Mouse (Mus musculus): ENCODE data around the gene Ppt2. TPM values are rescaled to one million over a fixed set of nuclear protein-coding genes. Genes with fewer than 3 reads are reported as not detected.

Ppt2 gene
- polyA plus RNA-seq (2012; rRNA removed), result 15.9 and 20.2 TPM in 2 replicates

DNA sequence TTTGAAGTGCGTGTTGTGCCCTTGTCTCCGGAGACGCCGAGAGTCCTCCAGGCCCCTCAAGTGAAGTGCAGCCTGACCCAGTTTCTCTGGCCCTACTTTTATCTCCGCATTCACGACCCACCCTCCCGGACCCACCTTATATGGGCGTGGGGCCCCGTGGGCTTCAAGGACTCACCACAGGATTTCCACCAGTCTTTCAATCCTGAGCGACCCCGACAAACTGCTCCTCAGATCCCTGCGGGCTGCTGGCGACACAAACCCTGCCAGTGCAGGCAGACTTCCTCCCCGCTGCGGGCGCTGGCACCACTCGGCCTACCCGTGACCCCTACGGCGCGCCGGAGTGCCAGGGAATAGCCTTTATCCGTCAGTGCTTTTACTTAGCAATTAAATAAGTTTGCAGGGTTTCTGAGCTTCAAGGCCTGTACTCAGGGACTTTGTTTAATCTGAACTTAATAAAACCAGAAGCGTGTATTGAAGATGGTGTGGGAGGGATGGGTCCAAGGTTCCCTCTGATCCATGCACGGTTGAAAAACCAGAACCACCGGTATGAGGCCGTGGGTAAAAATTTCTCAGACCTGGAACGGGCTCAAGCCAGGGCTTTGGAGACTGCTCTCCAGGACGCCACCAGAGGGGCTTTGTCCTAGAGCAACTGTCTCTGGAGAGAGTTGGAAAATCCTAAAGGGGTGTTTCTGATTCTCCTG is at the start of gene Ppt2:
TSS of gene Ppt2 (minus strand) at position 568 of the 701 bp plus-strand sequence.
- Histone ChIP-seq H3K4me1 (ENCODE audit: control insufficient read depth, insufficient read depth, low read length) (peaks cover 51% of the 10 kb centered on the region), H3K27me3 (ENCODE audit: control insufficient read depth, insufficient read depth, low read length) (peaks cover 5% of the 10 kb centered on the region; the same call in 1 of the 2 replicates), H3K27ac (ENCODE audit: control insufficient read depth, insufficient read depth, low read depth, low read length) (peak within 1 kb of the TSS; percentile 92), H3K36me3 (ENCODE audit: control insufficient read depth, insufficient read depth, low read length) (no peaks in the 10 kb centered on the region), H3K4me3 (ENCODE audit: control insufficient read depth, low read depth, low read length) (peak within 1 kb of the TSS; percentile 94)
- TF ChIP-seq CTCF (IDR thresholded peaks at IDR 0.05; ENCODE audit: control insufficient read depth, insufficient read depth, insufficient replicate concordance, low read depth, low read length) (no peak), POLR2A (IDR thresholded peaks at IDR 0.05; ENCODE audit: control insufficient read depth, low read depth, low read length) (no peak)

DNA sequence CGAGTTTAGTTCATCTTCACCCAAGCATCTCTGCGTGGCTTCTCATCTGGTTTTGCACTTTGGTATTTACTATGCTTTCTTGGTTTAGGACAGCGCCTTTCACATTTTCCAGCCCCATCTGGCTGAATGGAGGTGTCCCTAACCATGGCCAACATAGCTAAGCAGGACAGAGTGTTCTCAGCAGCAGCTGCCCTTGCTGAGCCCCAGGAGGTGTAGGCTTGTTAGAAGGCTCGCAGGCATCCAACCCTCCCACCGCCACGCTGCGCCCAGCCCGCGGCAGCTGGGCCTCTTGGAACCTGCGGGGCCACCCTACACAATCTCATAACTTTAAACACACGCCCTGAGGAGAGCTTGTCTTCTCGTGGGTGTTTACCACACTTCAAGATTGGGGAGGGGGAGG is 48.4 kb upstream of the Ppt2 start:
- H3K36me3 ChIP-seq (ENCODE audit: control insufficient read depth, insufficient read depth, low read length), result no peaks in the 10 kb centered on the region
- no peaks in the 10 kb centered on the region; the same call in 1 of the 2 replicates for H3K27me3 ChIP-seq (ENCODE audit: control insufficient read depth, insufficient read depth, low read length)
- TF ChIP-seq CTCF (IDR thresholded peaks at IDR 0.05; ENCODE audit: control insufficient read depth, insufficient read depth, insufficient replicate concordance, low read depth, low read length), result no peak
- TF ChIP-seq POLR2A (IDR thresholded peaks at IDR 0.05; ENCODE audit: control insufficient read depth, low read depth, low read length), result no peak
- peaks cover 21% of the 10 kb centered on the region for H3K4me1 ChIP-seq (ENCODE audit: control insufficient read depth, insufficient read depth, low read length)
- H3K4me3 ChIP-seq (ENCODE audit: control insufficient read depth, low read depth, low read length), result no peak overlapping the region
- peak overlapping the region; percentile 19; the same call in 1 of the 2 replicates for H3K27ac ChIP-seq (ENCODE audit: control insufficient read depth, insufficient read depth, low read depth, low read length)

DNA sequence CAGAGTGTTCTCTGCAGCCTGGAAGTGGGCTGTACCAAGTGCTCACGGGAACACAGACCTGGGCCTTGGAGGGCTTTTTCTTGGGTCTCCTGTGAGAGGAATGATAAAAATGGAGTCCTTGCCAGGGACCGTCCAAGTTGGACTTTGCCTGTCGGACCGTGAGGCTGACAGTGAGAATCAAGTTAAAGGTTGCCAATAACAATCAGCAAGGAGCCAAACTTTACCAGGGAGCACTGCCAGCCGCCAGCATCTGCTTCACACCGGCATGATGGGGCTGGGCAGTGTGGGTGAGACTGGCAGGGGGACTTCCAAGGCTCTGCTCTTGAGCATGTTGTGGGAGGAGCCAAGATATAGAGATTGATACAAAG is 47.8 kb upstream of the Ppt2 start:
- H3K27ac ChIP-seq (ENCODE audit: control insufficient read depth, insufficient read depth, low read depth, low read length), result no peak overlapping the region
- H3K36me3 ChIP-seq (ENCODE audit: control insufficient read depth, insufficient read depth, low read length), result no peaks in the 10 kb centered on the region
- H3K4me3 ChIP-seq (ENCODE audit: control insufficient read depth, low read depth, low read length), result no peak overlapping the region
- no peak for TF ChIP-seq POLR2A (IDR thresholded peaks at IDR 0.05; ENCODE audit: control insufficient read depth, low read depth, low read length)
- TF ChIP-seq CTCF (IDR thresholded peaks at IDR 0.05; ENCODE audit: control insufficient read depth, insufficient read depth, insufficient replicate concordance, low read depth, low read length), result no peak
- H3K4me1 ChIP-seq (ENCODE audit: control insufficient read depth, insufficient read depth, low read length), result peaks cover 22% of the 10 kb centered on the region
- H3K27me3 ChIP-seq (ENCODE audit: control insufficient read depth, insufficient read depth, low read length), result no peaks in the 10 kb centered on the region; the same call in 1 of the 2 replicates

DNA sequence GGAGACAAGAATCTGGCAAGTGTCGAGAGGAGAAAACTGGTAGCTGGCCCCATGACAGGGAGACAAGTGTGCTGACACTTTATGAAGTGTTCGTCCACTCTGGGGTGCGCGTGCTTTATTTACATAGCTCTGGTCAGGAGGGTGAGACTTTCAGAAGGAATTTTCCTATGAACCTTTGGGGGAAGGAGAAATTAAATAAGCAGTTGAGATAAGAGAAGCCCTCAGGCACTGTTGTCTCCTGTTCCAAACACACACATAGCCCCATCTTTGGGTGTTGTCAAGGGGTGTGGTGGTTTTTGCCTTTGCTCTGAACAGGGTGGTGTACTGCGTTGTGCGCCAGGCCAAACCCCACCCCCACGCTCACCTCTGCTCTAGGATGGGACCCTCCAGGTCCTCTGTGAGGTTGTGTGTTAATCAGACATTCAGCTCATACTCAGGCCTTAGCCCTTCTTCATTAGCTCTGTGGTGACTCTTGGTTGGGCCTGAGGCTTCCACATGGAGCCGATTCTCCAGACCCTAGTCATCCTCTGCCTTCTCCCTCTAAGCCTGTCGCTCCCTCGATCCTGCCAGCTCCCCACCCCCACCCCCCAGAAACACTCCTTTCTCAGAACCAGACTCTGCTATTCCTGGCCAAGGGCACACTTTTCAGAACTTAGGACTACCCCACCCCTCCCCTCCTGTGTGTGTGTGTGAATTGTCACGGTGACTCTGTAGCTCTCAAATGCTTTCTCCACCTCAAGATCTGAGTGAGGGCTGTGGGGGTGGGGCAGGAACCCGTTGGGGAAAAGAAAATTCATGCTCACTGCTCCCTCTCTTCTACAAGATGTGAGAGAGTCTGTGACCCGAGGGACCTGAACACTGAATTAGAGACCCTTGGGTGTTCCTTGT is 47.1 kb upstream of the Ppt2 start:
- H3K27ac ChIP-seq (ENCODE audit: control insufficient read depth, insufficient read depth, low read depth, low read length), result no peak overlapping the region
- TF ChIP-seq CTCF (IDR thresholded peaks at IDR 0.05; ENCODE audit: control insufficient read depth, insufficient read depth, insufficient replicate concordance, low read depth, low read length), result no peak
- no peak for TF ChIP-seq POLR2A (IDR thresholded peaks at IDR 0.05; ENCODE audit: control insufficient read depth, low read depth, low read length)
- H3K27me3 ChIP-seq (ENCODE audit: control insufficient read depth, insufficient read depth, low read length), result no peaks in the 10 kb centered on the region; the same call in 1 of the 2 replicates
- peaks cover 23% of the 10 kb centered on the region for H3K4me1 ChIP-seq (ENCODE audit: control insufficient read depth, insufficient read depth, low read length)
- H3K4me3 ChIP-seq (ENCODE audit: control insufficient read depth, low read depth, low read length), result no peak overlapping the region
- no peaks in the 10 kb centered on the region for H3K36me3 ChIP-seq (ENCODE audit: control insufficient read depth, insufficient read depth, low read length)

DNA sequence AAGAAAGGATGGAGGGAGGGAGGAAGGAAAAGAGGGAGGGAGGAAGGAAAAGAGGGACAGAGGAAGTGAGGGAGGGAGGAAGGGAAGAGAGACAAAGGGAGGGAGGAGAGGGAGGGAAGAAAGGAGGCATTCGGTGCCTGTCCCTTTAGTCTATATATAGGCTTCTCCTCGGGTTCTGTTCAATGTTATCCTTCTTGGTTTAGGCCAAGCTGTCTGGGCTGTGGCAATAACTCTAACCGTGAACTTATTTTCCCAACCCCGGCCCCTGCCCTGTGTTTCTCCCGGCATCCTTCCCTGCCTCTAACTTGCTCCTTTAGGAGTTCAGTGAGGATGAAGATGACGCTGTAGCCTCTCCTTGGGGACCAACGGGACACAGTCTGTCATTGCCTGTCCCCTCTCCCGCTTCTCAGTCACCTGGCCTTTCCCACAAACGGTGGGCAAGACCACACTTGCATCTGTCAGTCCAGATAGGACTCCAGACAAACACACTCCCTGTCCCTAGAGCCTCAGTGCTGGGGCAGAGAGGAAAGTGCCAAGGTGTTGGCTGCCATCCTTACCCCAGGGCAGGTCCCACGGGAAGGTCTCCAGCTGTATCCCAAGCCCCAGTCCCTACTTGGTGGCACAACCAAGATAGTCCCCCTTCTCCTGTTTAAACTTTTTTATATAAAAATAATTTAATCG is 46.4 kb upstream of the Ppt2 start:
- TF ChIP-seq CTCF (IDR thresholded peaks at IDR 0.05; ENCODE audit: control insufficient read depth, insufficient read depth, insufficient replicate concordance, low read depth, low read length), result no peak
- no peak for TF ChIP-seq POLR2A (IDR thresholded peaks at IDR 0.05; ENCODE audit: control insufficient read depth, low read depth, low read length)
- H3K27ac ChIP-seq (ENCODE audit: control insufficient read depth, insufficient read depth, low read depth, low read length), result no peak overlapping the region
- H3K4me3 ChIP-seq (ENCODE audit: control insufficient read depth, low read depth, low read length), result no peak overlapping the region
- H3K27me3 ChIP-seq (ENCODE audit: control insufficient read depth, insufficient read depth, low read length), result no peaks in the 10 kb centered on the region; the same call in 1 of the 2 replicates
- H3K36me3 ChIP-seq (ENCODE audit: control insufficient read depth, insufficient read depth, low read length), result no peaks in the 10 kb centered on the region
- H3K4me1 ChIP-seq (ENCODE audit: control insufficient read depth, insufficient read depth, low read length), result peaks cover 19% of the 10 kb centered on the region

DNA sequence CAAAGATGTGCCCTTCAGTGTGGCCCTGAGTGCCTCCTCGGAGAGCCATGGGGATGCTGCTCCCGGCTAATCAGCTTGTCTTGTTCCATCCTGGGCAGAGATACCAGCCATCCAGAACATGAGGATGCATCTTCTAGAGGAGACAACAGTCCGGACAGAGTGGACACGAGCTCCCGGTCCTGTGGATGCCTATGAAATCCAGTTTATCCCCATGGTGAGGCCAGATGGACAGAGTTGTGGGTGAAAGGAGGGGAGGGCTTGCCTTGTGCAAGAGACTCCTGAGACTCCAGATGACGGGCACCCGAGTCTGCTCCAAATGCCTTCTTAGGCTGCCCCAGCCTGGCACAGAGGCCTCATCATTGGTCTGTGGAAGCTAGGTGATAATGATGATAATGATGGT is 44.8 kb upstream of the Ppt2 start:
- Histone ChIP-seq H3K27ac (ENCODE audit: control insufficient read depth, insufficient read depth, low read depth, low read length) (no peak overlapping the region), H3K36me3 (ENCODE audit: control insufficient read depth, insufficient read depth, low read length) (no peaks in the 10 kb centered on the region), H3K27me3 (ENCODE audit: control insufficient read depth, insufficient read depth, low read length) (no peaks in the 10 kb centered on the region; the same call in 1 of the 2 replicates), H3K4me1 (ENCODE audit: control insufficient read depth, insufficient read depth, low read length) (peaks cover 19% of the 10 kb centered on the region), H3K4me3 (ENCODE audit: control insufficient read depth, low read depth, low read length) (no peak overlapping the region)
- TF ChIP-seq CTCF (IDR thresholded peaks at IDR 0.05; ENCODE audit: control insufficient read depth, insufficient read depth, insufficient replicate concordance, low read depth, low read length), result no peak

Measured in testis, adult 2 months (tissue).